Mouse (Mus musculus) MEL (cell line): Measurements from ENCODE around the gene Abca13. TPM values are rescaled to one million over a fixed set of nuclear protein-coding genes. Genes with fewer than 3 reads are reported as not detected.

Experiments
- DNase-seq: peaks from one replicate; pipeline ENCODE4 v3.0.0; 2011; ENCODE audit warnings: low read depth, low spot score
- H3K27ac ChIP-seq: 2 replicates; pipeline ENCODE4 v1.5.1; 2012; ENCODE audit warnings: low read depth, mild to moderate bottlenecking, control low read depth, low read length, moderate library complexity; ENCODE audit not compliant: control insufficient read depth
- H3K27me3 ChIP-seq, 2 experiments: fragments of 150-350 bp in 1 of 2; sonication (generic) in 1 of 2; 2 replicates each; pipeline ENCODE4 v1.6.1; 2012; ENCODE audit warnings: low read length in 2 of 2, mild to moderate bottlenecking in 2 of 2, improper control_type of control experiment in 1 of 2, moderate library complexity in 1 of 2; ENCODE audit not compliant: insufficient read depth in 2 of 2, control insufficient read depth in 1 of 2
- H3K36me3 ChIP-seq, 2 experiments: 2 replicates each; pipeline ENCODE4 v1.6.1; 2012 to 2014; ENCODE audit warnings: low read length in 2 of 2, improper control_type of control experiment in 1 of 2, inconsistent platforms in 1 of 2, mild to moderate bottlenecking in 1 of 2; ENCODE audit not compliant: insufficient read depth in 2 of 2, control insufficient read depth in 1 of 2
- H3K4me1 ChIP-seq, 2 experiments: fragments of 150-350 bp in 1 of 2; sonication (generic) in 1 of 2; 2 replicates each; pipeline ENCODE4 v1.6.1; 2012; ENCODE audit warnings: low read length in 2 of 2, improper control_type of control experiment in 1 of 2, mild to moderate bottlenecking in 1 of 2; ENCODE audit not compliant: insufficient read depth in 2 of 2, control insufficient read depth in 1 of 2
- H3K4me3 ChIP-seq, 2 experiments: fragments of 150-350 bp in 1 of 2; sonication (generic) in 1 of 2; 2 replicates each; pipeline ENCODE4 v1.5.1; 2012; ENCODE audit warnings: low read depth in 2 of 2, low read length in 2 of 2, mild to moderate bottlenecking in 2 of 2, moderate library complexity in 2 of 2, control low read depth in 1 of 2, improper control_type of control experiment in 1 of 2; ENCODE audit not compliant: control insufficient read depth in 1 of 2, insufficient read depth in 1 of 2
- H3K79me2 ChIP-seq: 2 replicates; pipeline ENCODE4 v1.6.1; 2012; ENCODE audit warnings: mild to moderate bottlenecking, low read length, moderate library complexity; ENCODE audit not compliant: control insufficient read depth, poor library complexity, insufficient read depth
- H3K9ac ChIP-seq: 2 replicates; pipeline ENCODE4 v1.6.1; 2012; ENCODE audit warnings: low read depth, mild to moderate bottlenecking, control low read depth, low read length, moderate library complexity; ENCODE audit not compliant: control insufficient read depth, poor library complexity, severe bottlenecking
- H3K9me3 ChIP-seq: fragments of 150-350 bp; sonication (generic); replicated peaks from 2 replicates; pipeline ENCODE4 v1.6.1; 2012; ENCODE audit warnings: mild to moderate bottlenecking, low read length, improper control_type of control experiment, moderate library complexity; ENCODE audit not compliant: insufficient read depth
- CHD1 ChIP-seq: IDR thresholded peaks from 2 replicates; pipeline ENCODE4 v1.6.1; 2012; ENCODE audit warnings: low read depth, mild to moderate bottlenecking, inconsistent platforms, low read length, improper control_type of control experiment
- CHD2 ChIP-seq: IDR thresholded peaks from 2 replicates; pipeline ENCODE4 v1.6.1; 2011; ENCODE audit warnings: low read length, improper control_type of control experiment
- ELF1 ChIP-seq: IDR thresholded peaks from 2 replicates; pipeline ENCODE4 v1.6.1; 2014; ENCODE audit warnings: low read depth, mild to moderate bottlenecking, inconsistent platforms, low read length, improper control_type of control experiment, moderate library complexity
- EP300 ChIP-seq, 2 experiments: IDR thresholded peaks; 2 replicates each; pipeline ENCODE4 v1.6.1; 2011; ENCODE audit warnings: improper control_type of control experiment in 2 of 2, low read length in 2 of 2, low read depth in 1 of 2, mild to moderate bottlenecking in 1 of 2
- GABPA ChIP-seq: IDR thresholded peaks from 2 replicates; pipeline ENCODE4 v1.6.1; 2012; ENCODE audit warnings: low read depth, mild to moderate bottlenecking, inconsistent platforms, low read length, improper control_type of control experiment, moderate library complexity
- GATA1 ChIP-seq: IDR thresholded peaks from 2 replicates; pipeline ENCODE4 v1.6.1; 2011; ENCODE audit warnings: low read depth, low read length, improper control_type of control experiment
- HCFC1 ChIP-seq: IDR thresholded peaks from 2 replicates; pipeline ENCODE4 v1.6.1; 2012; ENCODE audit warnings: low read depth, mild to moderate bottlenecking, inconsistent platforms, low read length, improper control_type of control experiment, moderate library complexity
- JUND ChIP-seq: IDR thresholded peaks from 2 replicates; pipeline ENCODE4 v1.6.1; 2011; ENCODE audit warnings: low read depth, mild to moderate bottlenecking, improper control_type of control experiment, low read length
- MAFK ChIP-seq: IDR thresholded peaks from 2 replicates; pipeline ENCODE4 v1.6.1; 2011; ENCODE audit warnings: low read depth, mild to moderate bottlenecking, low read length, improper control_type of control experiment, borderline replicate concordance
- MAX ChIP-seq: IDR thresholded peaks from 2 replicates; pipeline ENCODE4 v1.6.1; 2011; ENCODE audit warnings: low read length, improper control_type of control experiment
- NELFE ChIP-seq: IDR thresholded peaks from 2 replicates; pipeline ENCODE4 v1.6.1; 2011; ENCODE audit warnings: low read depth, low read length, improper control_type of control experiment
- NRF1 ChIP-seq: IDR thresholded peaks from 2 replicates; pipeline ENCODE4 v1.6.1; 2014; ENCODE audit warnings: low read depth, mild to moderate bottlenecking, inconsistent platforms, low read length, improper control_type of control experiment, moderate library complexity; ENCODE audit not compliant: poor library complexity, insufficient read depth, severe bottlenecking
- POLR2AphosphoS2 ChIP-seq: IDR thresholded peaks from 2 replicates; pipeline ENCODE4 v1.6.1; 2011; ENCODE audit warnings: low read length, improper control_type of control experiment
- POLR2AphosphoS5 ChIP-seq: IDR thresholded peaks from 2 replicates; pipeline ENCODE4 v1.6.1; 2012; ENCODE audit warnings: low read depth, borderline replicate concordance, mild to moderate bottlenecking, inconsistent platforms, low read length, moderate library complexity, mixed read lengths
- RAD21 ChIP-seq: IDR thresholded peaks from 2 replicates; pipeline ENCODE4 v1.6.1; 2011; ENCODE audit warnings: mild to moderate bottlenecking, low read depth, low read length, improper control_type of control experiment
- SIN3A ChIP-seq: IDR thresholded peaks from 2 replicates; pipeline ENCODE4 v1.6.1; 2012; ENCODE audit warnings: low read length, improper control_type of control experiment, inconsistent platforms
- SMC3 ChIP-seq: IDR thresholded peaks from 2 replicates; pipeline ENCODE4 v1.6.1; 2011; ENCODE audit warnings: low read depth, low read length, improper control_type of control experiment
- TAL1 ChIP-seq: IDR thresholded peaks from 2 replicates; pipeline ENCODE4 v1.6.1; 2012; ENCODE audit warnings: mild to moderate bottlenecking, inconsistent platforms, low read length, moderate library complexity, mixed read lengths
- TBP ChIP-seq: IDR thresholded peaks from 2 replicates; pipeline ENCODE4 v1.8.0; 2011; ENCODE audit warnings: low read depth, low read length, improper control_type of control experiment
- TCF12 ChIP-seq: IDR thresholded peaks from 2 replicates; pipeline ENCODE4 v1.6.1; 2014; ENCODE audit warnings: low read depth, mild to moderate bottlenecking, inconsistent platforms, low read length, improper control_type of control experiment, moderate library complexity
- UBTF ChIP-seq: IDR thresholded peaks from 2 replicates; pipeline ENCODE4 v1.6.1; 2012; ENCODE audit warnings: low read depth, mild to moderate bottlenecking, inconsistent platforms, low read length, improper control_type of control experiment, moderate library complexity, borderline replicate concordance; ENCODE audit not compliant: insufficient read depth
- ZC3H11A ChIP-seq: IDR thresholded peaks from 2 replicates; pipeline ENCODE4 v1.6.1; 2012; ENCODE audit warnings: low read depth, mild to moderate bottlenecking, inconsistent platforms, low read length, improper control_type of control experiment
- ZKSCAN1 ChIP-seq: IDR thresholded peaks from 2 replicates; pipeline ENCODE4 v1.6.1; 2012; ENCODE audit warnings: low read depth, mild to moderate bottlenecking, inconsistent platforms, low read length, improper control_type of control experiment, moderate library complexity
- ZNF384 ChIP-seq: IDR thresholded peaks from 2 replicates; pipeline ENCODE4 v1.6.1; 2012; ENCODE audit warnings: low read depth, mild to moderate bottlenecking, inconsistent platforms, low read length, improper control_type of control experiment
- polyA plus RNA-seq, 2 experiments: library from polyadenylated mRNA; stranded (reverse) in 1 of 2; unstranded in 1 of 2; fragments of >175 nt in 1 of 2; fragments of >200 nt in 1 of 2; gene quantifications; 2 replicates each; pipeline versions ENCODE4 v1.2.1 to v1.2.4; 2012; ENCODE audit warnings: low replicate concordance in 2 of 2, low read depth in 1 of 2; ENCODE audit not compliant: insufficient read length in 2 of 2, insufficient read depth in 1 of 2, missing spikeins in 1 of 2
- total RNA-seq: library from RNA; depleted of rRNA; stranded (reverse); fragments of 300-350 nt; gene quantifications from 2 replicates; pipeline ENCODE4 v1.2.3, GENCODE M21; 2012

Gene Abca13
- total and polyA plus RNA-seq, 3 experiments: not detected

DNA sequence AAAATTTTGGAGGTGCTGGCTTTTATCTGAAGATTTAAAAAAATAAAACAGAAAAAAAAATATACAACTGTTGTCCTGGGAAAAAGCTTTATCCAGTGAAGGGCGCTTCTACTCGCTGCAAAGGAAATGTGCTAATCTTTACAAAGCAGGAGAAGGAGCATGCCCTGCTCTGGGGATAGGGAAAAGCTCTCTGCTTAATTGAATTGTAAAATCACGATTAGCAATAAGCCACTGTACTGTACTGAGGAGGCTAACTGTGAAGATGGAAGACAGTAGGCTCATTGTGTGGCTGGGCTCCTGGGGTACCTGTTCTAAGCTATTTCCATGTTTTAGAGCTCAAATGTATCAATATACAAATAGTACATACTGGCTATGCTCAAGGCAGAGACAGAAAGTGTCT, 417.3 kb downstream of the Abca13 start:
- no peaks in the 10 kb centered on the region for H3K79me2 ChIP-seq
- no peak overlapping the region for H3K9ac ChIP-seq
- no peaks in the 10 kb centered on the region for H3K36me3 ChIP-seq
- no peaks in the 10 kb centered on the region for H3K9me3 ChIP-seq
- no peak overlapping the region for H3K27ac ChIP-seq
- TF ChIP-seq ELF1 (no peak), MAFK (no peak), TAL1 (no peak), CHD2 (no peak), UBTF (no peak), ZC3H11A (no peak), ZKSCAN1 (no peak), SMC3 (no peak), EP300 (IDR thresholded peaks at IDR 0.05; ENCODE audit: low read depth in 1 of 2, low read length in 2 of 2) (no peak), ZNF384 (no peak), GATA1 (no peak), NELFE (no peak), TBP (no peak), CHD1 (no peak), POLR2AphosphoS2 (no peak)
- no peaks in the 10 kb centered on the region for H3K4me1 ChIP-seq
- no peak overlapping the region for H3K4me3 ChIP-seq
- DNase-seq: no peak
- no peaks in the 10 kb centered on the region for H3K27me3 ChIP-seq

- no peaks in the 10 kb centered on the region for H3K4me1 ChIP-seq
- TF ChIP-seq MAFK (no peak), CHD1 (no peak), JUND (no peak)
- TF ChIP-seq, all 39 proteins: peak for 0
- no peak for DNase-seq
- H3K79me2 ChIP-seq: no peaks in the 10 kb centered on the region
- no peak overlapping the region for H3K27ac ChIP-seq
- H3K4me3 ChIP-seq: no peak overlapping the region
- no peak overlapping the region for H3K9ac ChIP-seq
- no peaks in the 10 kb centered on the region for H3K27me3 ChIP-seq
- H3K9me3 ChIP-seq: no peaks in the 10 kb centered on the region
- H3K36me3 ChIP-seq: no peaks in the 10 kb centered on the region
Measured at GRCm38 (mm10) chr11:9616133-9616532, 424.4 kb downstream of the Abca13 start.

- Histone ChIP-seq H3K4me3 (no peak overlapping the region), H3K9ac (no peak overlapping the region), H3K4me1 (no peaks in the 10 kb centered on the region), H3K9me3 (no peaks in the 10 kb centered on the region), H3K27me3 (no peaks in the 10 kb centered on the region), H3K36me3 (no peaks in the 10 kb centered on the region), H3K79me2 (no peaks in the 10 kb centered on the region), H3K27ac (no peak overlapping the region)
- TF ChIP-seq MAFK: no peak
- no peak for TF ChIP-seq RAD21
- no peak for TF ChIP-seq GATA1
- TF ChIP-seq GABPA: no peak
- no peak for TF ChIP-seq NRF1
- no peak for TF ChIP-seq UBTF
- TF ChIP-seq ZC3H11A: no peak
- no peak for TF ChIP-seq EP300 (IDR thresholded peaks at IDR 0.05; ENCODE audit: low read depth in 1 of 2, low read length in 2 of 2)
- TF ChIP-seq SIN3A: no peak
- TF ChIP-seq TCF12: no peak
- TF ChIP-seq POLR2AphosphoS5: no peak
- no peak for TF ChIP-seq MAX
- TF ChIP-seq CHD1: no peak
- TF ChIP-seq HCFC1: no peak
- TF ChIP-seq TAL1: no peak
- no peak for TF ChIP-seq ZKSCAN1
- DNase-seq: no peak
Measured at GRCm38 (mm10) chr11:9616665-9617064, 424.9 kb downstream of the Abca13 start.
